Mouse (Mus musculus): ENCODE results near the gene Tyw1. TPM values are rescaled to one million over a fixed set of nuclear protein-coding genes. Genes with fewer than 3 reads are reported as not detected.

Gene Tyw1
- polyA plus RNA-seq, 1 experiment, result 23.6 TPM

- Histone ChIP-seq H3K36me3 (ENCODE audit: control insufficient read depth, insufficient read depth) (peaks cover 12% of the 10 kb centered on the region), H3K4me2 (ENCODE audit: low read depth) (no peak overlapping the region), H3ac (ENCODE audit: control insufficient read depth, insufficient read length) (no peak overlapping the region), H3K4me3 (no peak overlapping the region), H3K27me3 (ENCODE audit: control insufficient read depth, insufficient read depth, insufficient read length) (no peaks in the 10 kb centered on the region), H3K79me2 (ENCODE audit: control insufficient read depth, insufficient read depth) (peaks cover 73% of the 10 kb centered on the region)
- TF ChIP-seq POLR2AphosphoS2 (IDR thresholded peaks at IDR 0.05; ENCODE audit: insufficient read length, low read depth) (no peak), CEBPB (IDR thresholded peaks at IDR 0.05; ENCODE audit: insufficient read depth, poor library complexity, severe bottlenecking) (no peak), MAX (IDR thresholded peaks at IDR 0.05; ENCODE audit: low read depth) (no peak), MYOD1 (IDR thresholded peaks at IDR 0.05; ENCODE audit: control insufficient read depth in 1 of 3, insufficient read length in 2 of 3, low read depth in 2 of 3) (no peak), SRF (IDR thresholded peaks at IDR 0.05; ENCODE audit: control insufficient read depth, insufficient read length, low read depth) (no peak), MYOG (IDR thresholded peaks at IDR 0.05; ENCODE audit: control insufficient read depth in 1 of 3, insufficient read depth in 1 of 3, insufficient read length in 2 of 3, low read depth in 2 of 3) (no peak), TCF12 (IDR thresholded peaks at IDR 0.05; ENCODE audit: insufficient read depth, poor library complexity, severe bottlenecking) (no peak), TCF3 (IDR thresholded peaks at IDR 0.05; ENCODE audit: insufficient read length, low read depth) (no peak)
These were observed 28.6 kb upstream of the Tyw1 start for GRCm38 (mm10) chr5:130226790-130227189.

GRCm38 (mm10) chr5:130228120-130228519 is 27.3 kb upstream of the Tyw1 start:
- H3K27me3 ChIP-seq (ENCODE audit: control insufficient read depth, insufficient read depth, insufficient read length), result no peaks in the 10 kb centered on the region
- peaks cover 66% of the 10 kb centered on the region for H3K79me2 ChIP-seq (ENCODE audit: control insufficient read depth, insufficient read depth)
- H3K36me3 ChIP-seq (ENCODE audit: control insufficient read depth, insufficient read depth), result peaks cover 25% of the 10 kb centered on the region
- no peak for TF ChIP-seq CEBPB (IDR thresholded peaks at IDR 0.05; ENCODE audit: insufficient read depth, poor library complexity, severe bottlenecking)
- no peak for TF ChIP-seq REST (IDR thresholded peaks at IDR 0.05; ENCODE audit: insufficient read depth, insufficient read length)
- no peak for TF ChIP-seq TCF3 (IDR thresholded peaks at IDR 0.05; ENCODE audit: insufficient read length, low read depth)
- no peak for TF ChIP-seq MYOG (IDR thresholded peaks at IDR 0.05; ENCODE audit: control insufficient read depth in 1 of 3, insufficient read depth in 1 of 3, insufficient read length in 2 of 3, low read depth in 2 of 3)
- TF ChIP-seq MYOD1 (IDR thresholded peaks at IDR 0.05; ENCODE audit: control insufficient read depth in 1 of 3, insufficient read length in 2 of 3, low read depth in 2 of 3), result no peak
- no peak for TF ChIP-seq POLR2AphosphoS2 (IDR thresholded peaks at IDR 0.05; ENCODE audit: insufficient read length, low read depth)
- no peak for TF ChIP-seq USF1 (IDR thresholded peaks at IDR 0.05; ENCODE audit: low read depth)
- TF ChIP-seq POLR2A (IDR thresholded peaks at IDR 0.05; ENCODE audit: insufficient read length, low read depth), result no peak
- H3ac ChIP-seq (ENCODE audit: control insufficient read depth, insufficient read length), result no peak overlapping the region
- no peak overlapping the region for H3K4me3 ChIP-seq
- no peak overlapping the region for H3K4me2 ChIP-seq (ENCODE audit: low read depth)

DNA sequence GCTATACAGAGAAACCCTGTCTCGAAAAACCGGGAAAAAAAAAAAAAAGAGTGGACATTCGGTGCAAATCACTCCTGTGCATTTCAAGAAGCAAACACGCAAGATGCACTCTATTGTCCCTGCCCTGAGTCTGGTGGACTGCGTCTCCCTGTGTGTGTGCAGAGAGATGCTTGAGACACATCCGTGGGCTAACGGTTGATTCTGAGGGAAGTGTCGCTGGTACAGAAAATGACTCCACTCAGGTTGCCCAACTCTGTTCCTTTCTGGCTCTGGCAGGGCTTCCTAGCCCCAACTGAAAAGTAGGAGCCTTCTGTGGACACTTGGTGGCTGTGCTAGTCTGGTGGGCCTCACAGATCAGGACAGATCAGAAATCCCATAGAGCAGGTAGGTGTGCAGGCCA is 19.1 kb upstream of the Tyw1 start:
- Histone ChIP-seq H3ac (ENCODE audit: control insufficient read depth, insufficient read length) (no peak overlapping the region), H3K79me2 (ENCODE audit: control insufficient read depth, insufficient read depth) (peaks cover 3% of the 10 kb centered on the region), H3K36me3 (ENCODE audit: control insufficient read depth, insufficient read depth) (peaks cover 57% of the 10 kb centered on the region), H3K27me3 (ENCODE audit: control insufficient read depth, insufficient read depth, insufficient read length) (no peaks in the 10 kb centered on the region), H3K4me3 (no peak overlapping the region), H3K4me2 (ENCODE audit: low read depth) (no peak overlapping the region)
- TF ChIP-seq POLR2A (IDR thresholded peaks at IDR 0.05; ENCODE audit: insufficient read length, low read depth) (no peak), TCF12 (IDR thresholded peaks at IDR 0.05; ENCODE audit: insufficient read depth, poor library complexity, severe bottlenecking) (no peak), POLR2AphosphoS2 (IDR thresholded peaks at IDR 0.05; ENCODE audit: insufficient read length, low read depth) (peak; percentile 13)

DNA sequence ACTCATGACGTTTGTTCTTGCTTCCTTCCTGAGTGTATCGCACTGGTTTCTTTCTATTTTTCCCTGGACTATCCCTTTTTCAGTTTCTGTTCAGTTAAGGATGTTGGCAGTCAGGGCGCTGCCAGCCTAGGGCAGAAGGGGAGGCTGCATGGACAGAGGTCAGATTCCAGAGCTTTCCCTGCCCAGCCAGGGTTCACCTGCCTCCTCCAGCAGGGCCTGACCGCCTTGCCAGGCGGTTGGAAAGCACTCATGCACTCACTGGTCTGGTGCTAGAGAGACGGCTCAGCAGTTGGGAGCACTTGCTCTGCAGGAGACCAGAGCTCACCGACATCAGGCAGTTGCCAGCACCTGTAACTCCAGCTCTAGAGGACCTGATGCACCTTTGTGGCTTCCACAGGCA is 16.2 kb upstream of the Tyw1 start:
- Histone ChIP-seq H3K4me3 (no peak overlapping the region), H3K27me3 (ENCODE audit: control insufficient read depth, insufficient read depth, insufficient read length) (no peaks in the 10 kb centered on the region), H3K4me2 (ENCODE audit: low read depth) (no peak overlapping the region), H3K79me2 (ENCODE audit: control insufficient read depth, insufficient read depth) (no peaks in the 10 kb centered on the region), H3K36me3 (ENCODE audit: control insufficient read depth, insufficient read depth) (peaks cover 50% of the 10 kb centered on the region), H3ac (ENCODE audit: control insufficient read depth, insufficient read length) (no peak overlapping the region)
- TF ChIP-seq E2F4 (IDR thresholded peaks at IDR 0.05; ENCODE audit: insufficient read depth), result no peak
- TF ChIP-seq MAX (IDR thresholded peaks at IDR 0.05; ENCODE audit: low read depth), result no peak
- no peak for TF ChIP-seq CEBPB (IDR thresholded peaks at IDR 0.05; ENCODE audit: insufficient read depth, poor library complexity, severe bottlenecking)
- no peak for TF ChIP-seq SRF (IDR thresholded peaks at IDR 0.05; ENCODE audit: control insufficient read depth, insufficient read length, low read depth)
- no peak for TF ChIP-seq REST (IDR thresholded peaks at IDR 0.05; ENCODE audit: insufficient read depth, insufficient read length)
- TF ChIP-seq TCF12 (IDR thresholded peaks at IDR 0.05; ENCODE audit: insufficient read depth, poor library complexity, severe bottlenecking), result no peak
- TF ChIP-seq POLR2A (IDR thresholded peaks at IDR 0.05; ENCODE audit: insufficient read length, low read depth), result no peak
- no peak for TF ChIP-seq POLR2AphosphoS2 (IDR thresholded peaks at IDR 0.05; ENCODE audit: insufficient read length, low read depth)
- no peak for TF ChIP-seq MYOG (IDR thresholded peaks at IDR 0.05; ENCODE audit: control insufficient read depth in 1 of 3, insufficient read depth in 1 of 3, insufficient read length in 2 of 3, low read depth in 2 of 3)
- no peak for TF ChIP-seq TCF3 (IDR thresholded peaks at IDR 0.05; ENCODE audit: insufficient read length, low read depth)
- TF ChIP-seq USF1 (IDR thresholded peaks at IDR 0.05; ENCODE audit: low read depth), result no peak
- TF ChIP-seq MYOD1 (IDR thresholded peaks at IDR 0.05; ENCODE audit: control insufficient read depth in 1 of 3, insufficient read length in 2 of 3, low read depth in 2 of 3), result no peak

- peaks cover 44% of the 10 kb centered on the region for H3K36me3 ChIP-seq (ENCODE audit: control insufficient read depth, insufficient read depth)
- no peak overlapping the region for H3ac ChIP-seq (ENCODE audit: control insufficient read depth, insufficient read length)
- no peak overlapping the region for H3K4me2 ChIP-seq (ENCODE audit: low read depth)
- TF ChIP-seq TCF12 (IDR thresholded peaks at IDR 0.05; ENCODE audit: insufficient read depth, poor library complexity, severe bottlenecking), result no peak
- no peak for TF ChIP-seq MAX (IDR thresholded peaks at IDR 0.05; ENCODE audit: low read depth)
- TF ChIP-seq POLR2AphosphoS2 (IDR thresholded peaks at IDR 0.05; ENCODE audit: insufficient read length, low read depth), result peak; percentile 8
- no peak for TF ChIP-seq CEBPB (IDR thresholded peaks at IDR 0.05; ENCODE audit: insufficient read depth, poor library complexity, severe bottlenecking)
- TF ChIP-seq MYOD1 (IDR thresholded peaks at IDR 0.05; ENCODE audit: control insufficient read depth in 1 of 3, insufficient read length in 2 of 3, low read depth in 2 of 3), result peak in 2 of 3 experiments; percentile 72 to 79
- no peak for TF ChIP-seq SRF (IDR thresholded peaks at IDR 0.05; ENCODE audit: control insufficient read depth, insufficient read length, low read depth)
- no peaks in the 10 kb centered on the region for H3K79me2 ChIP-seq (ENCODE audit: control insufficient read depth, insufficient read depth)
- H3K4me3 ChIP-seq, result no peak overlapping the region
- no peaks in the 10 kb centered on the region for H3K27me3 ChIP-seq (ENCODE audit: control insufficient read depth, insufficient read depth, insufficient read length)
These were observed 15.6 kb upstream of the Tyw1 start for GRCm38 (mm10) chr5:130239856-130240255.

All from myocyte (in vitro differentiated cells).